In the genomic region with DNA sequence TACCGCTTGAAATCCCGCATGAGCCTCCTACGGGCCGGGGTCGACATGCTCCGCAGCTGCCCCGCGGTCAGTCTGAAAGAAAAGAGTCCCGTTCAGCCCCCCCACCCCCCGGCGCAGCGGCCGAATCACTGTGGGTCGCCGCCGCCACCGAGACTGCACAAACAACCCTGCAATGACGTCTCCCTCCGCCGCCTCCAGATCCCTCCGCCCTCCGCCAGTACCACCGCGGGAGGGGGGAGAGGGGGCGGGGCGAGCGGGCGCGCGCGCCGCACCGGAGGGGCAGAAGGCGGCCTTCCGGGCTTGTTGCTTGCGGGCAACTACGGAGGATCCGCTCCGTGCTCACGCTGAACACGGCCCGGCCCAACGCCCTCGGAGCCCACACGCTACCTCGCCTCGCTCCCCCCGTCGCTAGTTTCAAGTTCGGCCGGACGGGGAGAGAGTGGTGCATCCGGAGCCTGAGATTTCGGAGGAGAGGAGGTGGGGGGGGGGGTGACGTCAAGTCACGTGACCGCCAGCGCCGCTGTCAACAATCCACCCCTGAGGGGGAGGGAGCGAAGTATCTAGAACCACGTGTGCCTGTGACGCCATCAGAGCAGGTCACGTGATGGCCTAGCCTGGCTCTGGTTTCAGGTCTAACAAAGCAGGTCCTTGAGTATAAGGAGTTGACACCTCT, we compare ENCODE assay signal across 7 mouse cellular contexts. TPM values are rescaled to one million over a fixed set of nuclear protein-coding genes. Genes with fewer than 3 reads are reported as not detected.
DNase-seq lines count a peak whose midpoint lies in the region; ATAC-seq lines count a peak whose summit lies in the region.

Ube2b (minus strand) TSS at position 473 of the 673 bp plus-strand sequence.

- peaks cover 23% of the 10 kb centered on the region for H3K4me1 ChIP-seq in intestine, embryonic 16.5 days (ENCODE audit: control insufficient read depth, insufficient read depth, low read length)
- peaks cover 12% of the 10 kb centered on the region for H3K4me1 ChIP-seq in midbrain, embryonic 11.5 days (ENCODE audit: control insufficient read depth, insufficient read depth, low read length)

- no peaks in the 10 kb centered on the region for H3K9me3 ChIP-seq in intestine, embryonic 16.5 days (ENCODE audit: control insufficient read depth, low read length)
- no peaks in the 10 kb centered on the region for H3K9me3 ChIP-seq in midbrain, embryonic 11.5 days (ENCODE audit: control insufficient read depth, low read length)

- peak; percentile 73 for ATAC-seq in intestine, embryonic 16.5 days
- ATAC-seq in midbrain, embryonic 11.5 days (ENCODE audit: low FRiP score): peak; percentile 78

- peak within 1 kb of the TSS; percentile 93 for H3K9ac ChIP-seq in intestine, embryonic 16.5 days (ENCODE audit: low read depth, low read length)
- H3K9ac ChIP-seq in midbrain, embryonic 11.5 days (ENCODE audit: low read length): peak within 1 kb of the TSS; percentile 95

- H3K27ac ChIP-seq in intestine, embryonic 16.5 days (ENCODE audit: low read length): peak within 1 kb of the TSS; percentile 96
- peak within 1 kb of the TSS; percentile 87 for H3K27ac ChIP-seq in midbrain, embryonic 11.5 days (ENCODE audit: low read depth, low read length)

- H3K4me2 ChIP-seq in intestine, embryonic 16.5 days (ENCODE audit: low read depth, low read length): peak within 1 kb of the TSS; percentile 77
- peak within 1 kb of the TSS; percentile 87 for H3K4me2 ChIP-seq in midbrain, embryonic 11.5 days

- under 1% methylated on average over 62 of the region's 63 CpGs for whole genome bisulfite sequencing in intestine, embryonic 16.5 days
- WGBS in midbrain, embryonic 11.5 days: under 1% methylated on average over 48 of the region's 63 CpGs

- no peaks in the 10 kb centered on the region for H3K27me3 ChIP-seq in intestine, embryonic 16.5 days (replicated peaks; ENCODE audit: control insufficient read depth, insufficient read depth, low read length)
- no peaks in the 10 kb centered on the region for H3K27me3 ChIP-seq in midbrain, embryonic 11.5 days (ENCODE audit: control insufficient read depth, insufficient read depth, low read length)

- intact Hi-C loops in left cerebral cortex, postnatal 36 days (cut with DNase I): loop anchor here (2.0 to 10.0 kb wide), 3 partner anchors 97 to 344 kb away; partner anchors contain the start of genes Jade2 and Ppp2ca

- peak within 1 kb of the TSS; percentile 92 for H3K4me3 ChIP-seq in intestine, embryonic 16.5 days (ENCODE audit: low read length)
- peak within 1 kb of the TSS; percentile 96 for H3K4me3 ChIP-seq in midbrain, embryonic 11.5 days (ENCODE audit: low read depth, low read length)

- H3K36me3 ChIP-seq in intestine, embryonic 16.5 days (ENCODE audit: control insufficient read depth, insufficient read depth, low read length): peaks cover 14% of the 10 kb centered on the region
- H3K36me3 ChIP-seq in midbrain, embryonic 11.5 days (ENCODE audit: control insufficient read depth, insufficient read depth, low read length): peaks cover 13% of the 10 kb centered on the region

- DNase-seq in adrenal gland, adult 8-10 months: peak; percentile 96
- peak; percentile 97 for DNase-seq in embryo, embryonic 9.5 days (ENCODE audit: extremely low spot score)
- peak; percentile 91 to 95 for DNase-seq in gastrocnemius, postnatal 4 days (ENCODE audit: low spot score in 2 of 2)
- peak; percentile 91 to 93 for DNase-seq in left cerebral cortex, postnatal 36 days (ENCODE audit: low spot score in 2 of 2)
- DNase-seq in midbrain, embryonic 11.5 days (ENCODE audit: low spot score, missing footprints): peak; percentile 99
- DNase-seq in skeletal muscle tissue, adult 2 months (ENCODE audit: low read depth, low spot score): peak; percentile 99

RNA-seq across cellular contexts. Expression of gene Ube2b, which starts in this region (rescaled TPM):
- 100 to 1,000 TPM; 124 to 144 (median 140) TPM for total RNA-seq in adrenal gland, adult 8-10 months (2022)
- total RNA-seq in gastrocnemius, postnatal 4 days (2021): 100 to 1,000 TPM; 190 to 225 TPM
- polyA plus RNA-seq in intestine, embryonic 16.5 days (2015; fragmentation: Nextera tagmentation; extraction: Ambion mirVana): 185 and 201 TPM in 2 replicates
- 100 to 1,000 TPM; 172 to 199 TPM for total RNA-seq in left cerebral cortex, postnatal 36 days (2021)
- 192 and 214 TPM in 2 replicates for polyA plus RNA-seq in midbrain, embryonic 11.5 days (2014; fragmentation: Nextera tagmentation; extraction: Ambion mirVana)

Comparison
In these comparisons a context has a peak if more than half of its experiments do, and no peak if none do; other contexts are left out.
1. Peak in every context shown above with its lines: DNase-seq, ATAC-seq, H3K4me3 ChIP-seq and H3K27ac ChIP-seq.